Mouse (Mus musculus) CH12.LX (cell line): ENCODE data around the gene Slc39a2.
"Not testable (repeated sequence)": the region's sequence is repeated elsewhere in the genome, so short reads cannot be mapped to it uniquely, and the experiment has no call there.

Experiments
- CTCF ChIP-seq, 2 experiments: IDR thresholded peaks in 1 of 2; conservative IDR thresholded peaks in 1 of 2; 2 replicates each; pipeline ENCODE4 v1.5.1; 2011 to 2012; ENCODE audit warnings: low read depth in 2 of 2, low read length in 2 of 2, improper control_type of control experiment in 1 of 2, inconsistent platforms in 1 of 2, mild to moderate bottlenecking in 1 of 2, moderate library complexity in 1 of 2
- POLR2A ChIP-seq: IDR thresholded peaks from 2 replicates; pipeline ENCODE4 v1.6.1; 2011; ENCODE audit warnings: low read depth, mild to moderate bottlenecking, improper control_type of control experiment, low read length

- not testable (repeated sequence) for TF ChIP-seq POLR2A; CTCF (conservative IDR thresholded peaks at IDR 0.05 in 1 of 2, IDR thresholded peaks at IDR 0.05 in 1 of 2; ENCODE audit: low read depth in 2 of 2, low read length in 2 of 2)
These were observed 37.4 kb upstream of the Slc39a2 start for GRCm38 (mm10) chr14:51855280-51855679.
